Mouse (Mus musculus) cortical plate, adult 2 months (tissue): ENCODE data around the gene Herc2. TPM values are rescaled to one million over a fixed set of nuclear protein-coding genes. Genes with fewer than 3 reads are reported as not detected.
A peak's percentile ranks its signal among the peaks of the same experiment; 100 is the strongest.

ENCODE experiments used
- H3K27ac ChIP-seq: fragments of 200-500 bp; 2 replicates; pipeline ENCODE4 v1.5.1; 2012; ENCODE audit warnings: low read length, control low read depth, inconsistent platforms; ENCODE audit not compliant: insufficient read depth
- H3K4me1 ChIP-seq: fragments of 200-500 bp; 2 replicates; pipeline ENCODE4 v1.6.1; 2011; ENCODE audit warnings: low read length; ENCODE audit not compliant: control insufficient read depth, insufficient read depth
- H3K4me3 ChIP-seq: fragments of 200-500 bp; 2 replicates; pipeline ENCODE4 v1.5.1; 2011; ENCODE audit warnings: mild to moderate bottlenecking, low read length, control low read depth; ENCODE audit not compliant: insufficient read depth
- CTCF ChIP-seq: fragments of 200-500 bp; IDR thresholded peaks from 2 replicates; pipeline ENCODE4 v1.5.1; 2011; ENCODE audit warnings: mild to moderate bottlenecking, control low read depth, low read length; ENCODE audit not compliant: insufficient read depth; ENCODE audit errors: extremely low read depth
- POLR2A ChIP-seq: fragments of 200-500 bp; IDR thresholded peaks from 2 replicates; pipeline ENCODE4 v1.6.1; 2011; ENCODE audit warnings: mild to moderate bottlenecking, low read length, control low read depth; ENCODE audit not compliant: insufficient read depth; ENCODE audit errors: extremely low read depth
- polyA plus RNA-seq: library from polyadenylated mRNA; depleted of rRNA; stranded (reverse); fragments of >200 nt; gene quantifications from 2 replicates; pipeline ENCODE4 v1.2.3, GENCODE M21; 2012

The Herc2 gene
- polyA plus RNA-seq, 1 experiment = 51.7 TPM

GRCm38 (mm10) chr7:56018972-56019929, 30.7 kb upstream of the Herc2 start:
- Histone ChIP-seq H3K4me3 (peak overlapping the region; percentile 79), H3K27ac (peak overlapping the region; percentile 93), H3K4me1 (peaks cover 4% of the 10 kb centered on the region; the same call in 1 of the 2 replicates)
- TF ChIP-seq POLR2A (peak; percentile 53; the same call in 1 of the 2 replicates), CTCF (no peak)

- Histone ChIP-seq H3K4me1 (peaks cover 4% of the 10 kb centered on the region; the same call in 1 of the 2 replicates), H3K27ac (peak within 1 kb of the TSS; percentile 93), H3K4me3 (peak within 1 kb of the TSS; percentile 79)
- TF ChIP-seq POLR2A (no peak), CTCF (no peak)
These were observed 30.1 kb upstream of the Herc2 start, which contains the start of gene Nipa1 for GRCm38 (mm10) chr7:56019930-56020253. Gene Nipa1 (minus strand): TSS chr7:56019954.

GRCm38 (mm10) chr7:56023586-56023985, 26.4 kb upstream of the Herc2 start:
- H3K4me1 ChIP-seq = no peaks in the 10 kb centered on the region
- TF ChIP-seq CTCF (no peak), POLR2A (no peak)
- no peak overlapping the region for H3K4me3 ChIP-seq
- H3K27ac ChIP-seq = no peak overlapping the region

GRCm38 (mm10) chr7:56042353-56042752, 7.6 kb upstream of the Herc2 start:
- no peaks in the 10 kb centered on the region for H3K4me1 ChIP-seq
- no peak overlapping the region for H3K4me3 ChIP-seq
- peak; percentile 98 for TF ChIP-seq CTCF
- TF ChIP-seq POLR2A = no peak
- no peak overlapping the region for H3K27ac ChIP-seq

GRCm38 (mm10) chr7:56043577-56044266, 6.3 kb upstream of the Herc2 start:
- H3K4me3 ChIP-seq = no peak overlapping the region
- TF ChIP-seq CTCF = no peak
- TF ChIP-seq POLR2A = no peak
- H3K4me1 ChIP-seq = no peaks in the 10 kb centered on the region

GRCm38 (mm10) chr7:56044267-56044629, 5.7 kb upstream of the Herc2 start:
- Histone ChIP-seq H3K4me1 (peaks cover 1% of the 10 kb centered on the region; the same call in 1 of the 2 replicates), H3K27ac (no peak overlapping the region), H3K4me3 (no peak overlapping the region)
- TF ChIP-seq CTCF (no peak), POLR2A (no peak)

More at GRCm38 (mm10) chr7:56043577-56044266, 6.3 kb upstream of the Herc2 start:
- no peak overlapping the region for H3K27ac ChIP-seq

- Histone ChIP-seq H3K4me1 (peaks cover 3% of the 10 kb centered on the region; the same call in 1 of the 2 replicates), H3K27ac (no peak overlapping the region), H3K4me3 (no peak overlapping the region)
- no peak for TF ChIP-seq POLR2A
- no peak for TF ChIP-seq CTCF
These were observed 2.8 kb upstream of the Herc2 start for GRCm38 (mm10) chr7:56047178-56047577.

- Histone ChIP-seq H3K4me1 (peaks cover 6% of the 10 kb centered on the region; the same call in 1 of the 2 replicates), H3K4me3 (peak overlapping the region; percentile 78), H3K27ac (peak overlapping the region; percentile 14)
- TF ChIP-seq CTCF (no peak), POLR2A (no peak)
These were observed 503 bp downstream of the Herc2 start for GRCm38 (mm10) chr7:56050487-56050911.

- H3K4me3 ChIP-seq = no peak overlapping the region
- TF ChIP-seq CTCF (no peak), POLR2A (no peak)
- peaks cover 6% of the 10 kb centered on the region; the same call in 1 of the 2 replicates for H3K4me1 ChIP-seq
- H3K27ac ChIP-seq = no peak overlapping the region
These were observed 3.0 kb downstream of the Herc2 start for GRCm38 (mm10) chr7:56052996-56053395.
